Mouse (Mus musculus): ENCODE results near the gene Olfr1014.

Olfr1014 gene

DNA sequence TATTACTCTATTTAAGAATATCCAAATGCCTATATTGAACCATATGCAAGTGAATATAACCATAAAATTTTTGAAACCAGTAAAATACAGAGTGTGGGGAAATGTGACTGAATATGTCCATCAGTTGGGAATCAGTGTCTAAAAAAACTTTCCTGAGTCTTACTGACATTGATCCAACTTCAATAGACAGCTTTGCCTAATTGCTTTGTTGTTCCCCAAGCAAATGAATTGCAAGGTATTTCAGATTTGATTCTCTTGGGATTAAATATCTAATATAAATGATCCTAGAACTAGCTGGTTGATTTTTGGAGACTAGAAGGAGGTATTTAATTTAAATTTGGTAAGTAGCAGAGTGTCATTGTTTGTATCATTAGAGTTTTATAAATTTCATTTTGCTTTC, at the start of gene Olfr1014:
Gene Olfr1014, plus strand, starts transcription at position 301 of the 400 bp plus-strand sequence.
- DNase-seq (ENCODE audit: low read depth, low spot score) = no peak

DNA sequence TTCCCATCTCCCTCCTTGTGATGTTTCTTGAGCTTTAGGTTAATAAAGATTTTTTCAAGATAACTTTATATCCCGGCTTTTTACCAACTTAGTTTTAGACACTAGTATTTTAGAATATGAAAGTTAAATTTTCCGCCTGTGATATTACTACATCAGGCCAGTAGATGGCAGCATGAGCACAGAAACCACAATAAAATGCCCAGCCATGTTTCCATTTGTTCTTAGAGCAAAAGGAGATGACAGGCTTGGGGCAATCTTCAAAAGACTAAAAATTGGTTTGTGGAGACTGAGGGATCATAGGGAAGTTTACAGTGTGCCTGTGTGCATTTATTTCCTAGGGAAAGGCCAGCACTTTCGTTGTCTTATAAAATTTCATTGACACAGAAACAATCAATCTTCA, 46.7 kb upstream of the Olfr1014 start:
- DNase-seq (ENCODE audit: low read depth, low spot score) = peak; percentile 1

DNA sequence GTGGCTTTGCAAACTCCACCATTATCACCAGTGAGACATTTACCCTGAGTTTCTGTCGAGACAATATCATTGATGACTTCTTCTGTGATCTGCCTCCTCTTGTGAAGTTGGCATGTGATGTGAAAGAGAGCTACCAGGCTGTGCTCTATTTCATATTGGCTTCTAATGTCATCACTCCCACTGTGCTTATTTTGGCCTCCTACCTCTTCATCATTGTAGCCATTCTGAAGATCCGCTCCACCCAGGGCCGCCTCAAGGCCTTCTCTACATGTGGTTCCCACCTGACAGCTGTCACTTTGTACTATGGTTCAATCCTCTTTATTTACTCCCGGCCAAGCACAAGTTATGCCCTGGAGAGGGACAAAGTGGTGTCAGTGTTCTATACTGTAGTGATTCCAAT, 18.7 kb upstream of the Olfr1014 start:
- no peak for DNase-seq (ENCODE audit: low read depth, low spot score)

DNA sequence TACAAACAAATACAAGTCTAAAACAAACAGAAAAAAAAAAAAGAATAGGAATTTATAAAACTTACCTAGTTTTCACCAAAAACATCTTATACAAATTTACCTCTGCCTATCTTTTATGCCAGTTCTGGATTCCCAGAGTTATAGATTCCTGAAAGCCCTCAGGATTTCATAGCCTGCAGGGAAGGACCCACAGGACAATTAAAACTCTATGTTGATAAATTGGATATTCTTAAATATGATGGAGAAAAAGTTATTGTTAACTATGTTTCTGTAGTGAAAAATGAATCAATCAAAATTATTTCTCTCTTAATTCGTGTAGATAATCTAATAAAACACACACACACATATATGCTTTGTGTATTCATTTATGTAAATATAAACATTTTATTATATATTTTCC, 9.8 kb upstream of the Olfr1014 start, which contains the start of gene Olfr1012:
Gene Olfr1012, minus strand, starts transcription at position 101 of the 400 bp plus-strand sequence.
- DNase-seq (ENCODE audit: low read depth, low spot score) = no peak

GRCm38 (mm10) chr2:85766798-85767197, 5.7 kb upstream of the Olfr1014 start, which contains the start of gene Olfr1013:
Gene Olfr1013 (plus strand): TSS chr2:85767098.
- no peak for DNase-seq (ENCODE audit: low read depth, low spot score)

DNA sequence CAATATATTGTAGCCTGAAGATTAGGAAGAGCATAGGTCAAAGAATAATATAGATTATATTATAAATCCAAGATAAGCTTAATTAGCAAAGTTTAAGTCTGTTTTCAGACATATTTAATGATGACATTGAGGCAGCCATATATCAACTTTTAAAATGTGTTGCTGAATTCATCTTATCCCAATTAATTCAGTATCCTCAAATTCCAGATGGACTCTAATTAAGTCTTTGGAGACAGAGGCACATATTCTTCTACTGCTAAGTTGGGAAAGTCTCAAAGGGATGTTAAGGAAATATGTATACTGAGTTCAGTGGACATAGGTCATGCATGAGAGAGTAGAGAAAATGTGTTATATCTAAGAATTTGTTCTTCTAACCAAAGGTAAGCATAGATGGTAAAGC, 9.2 kb downstream of the Olfr1014 start, which contains the start of gene Olfr1015:
Gene Olfr1015, plus strand, starts transcription at position 301 of the 400 bp plus-strand sequence.
- DNase-seq (ENCODE audit: low read depth, low spot score) = no peak

DNA sequence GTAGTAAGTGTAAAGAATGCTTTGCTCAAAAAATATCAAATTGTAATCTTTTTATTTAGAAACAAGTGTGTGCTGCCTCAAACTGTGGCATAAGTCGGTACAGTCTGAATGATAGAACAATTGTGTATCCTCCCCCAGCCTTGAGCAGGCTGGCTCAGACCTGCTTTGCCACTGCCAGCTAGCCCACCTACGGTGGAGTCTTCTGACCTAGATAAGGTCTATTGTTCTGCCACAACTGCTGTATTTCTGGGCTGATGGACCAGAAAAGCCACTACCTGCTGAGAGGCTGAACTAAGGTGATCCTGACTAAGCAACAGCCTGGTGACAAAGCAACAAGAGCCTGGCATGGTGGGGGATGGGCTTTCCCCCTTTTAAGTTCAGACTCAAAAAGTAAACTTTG, 19.8 kb downstream of the Olfr1014 start:
- no peak for DNase-seq (ENCODE audit: low read depth, low spot score)

DNA sequence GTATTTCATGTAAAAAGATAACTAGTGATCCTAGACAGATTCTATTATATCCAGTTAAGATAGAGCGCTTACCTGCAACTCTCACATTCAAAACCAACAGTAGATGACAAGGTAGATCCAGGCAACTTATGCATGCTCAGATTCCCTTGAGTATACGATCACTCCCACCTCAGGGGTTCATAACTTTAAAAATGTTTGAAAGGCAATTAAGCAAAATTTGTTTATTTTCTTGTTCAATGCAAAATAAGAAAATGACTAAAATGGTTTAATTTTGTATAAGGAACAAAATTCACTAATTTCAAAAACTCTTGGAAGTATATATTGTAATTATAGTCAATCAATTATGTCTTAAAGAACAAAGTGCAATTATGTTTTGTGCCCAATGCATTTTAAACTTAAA, 29.9 kb downstream of the Olfr1014 start, which contains the start of gene Olfr1016:
Gene Olfr1016, minus strand, starts transcription at position 101 of the 400 bp plus-strand sequence.
- DNase-seq (ENCODE audit: low read depth, low spot score) = no peak

- DNase-seq (ENCODE audit: low read depth, low spot score) = no peak
Observed at GRCm38 (mm10) chr2:85804501-85804900, 32.0 kb downstream of the Olfr1014 start.

DNA sequence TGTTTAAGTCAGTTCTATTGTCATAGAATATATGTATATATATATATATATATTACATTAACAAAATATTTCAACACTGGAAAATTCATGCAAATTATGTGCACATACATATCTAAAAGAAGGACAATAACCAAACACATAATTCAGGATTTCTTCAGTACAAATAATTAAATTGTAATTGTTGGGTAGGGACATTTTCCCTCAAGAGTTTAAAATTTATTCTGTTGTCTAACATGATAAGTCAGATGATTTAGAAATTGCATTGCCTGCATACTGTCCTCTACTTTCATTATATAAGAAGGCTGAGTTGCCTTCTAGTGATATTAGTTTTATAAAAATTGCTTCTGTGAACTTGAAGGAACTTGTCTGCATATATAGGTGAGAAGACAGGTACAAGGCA, 45.7 kb downstream of the Olfr1014 start, which contains the start of gene Olfr1018:
Gene Olfr1018, plus strand, starts transcription at position 301 of the 400 bp plus-strand sequence.
- no peak for DNase-seq (ENCODE audit: low read depth, low spot score)

Measured in WW6 (cell line).